Mouse (Mus musculus) limb, embryonic 11.5 days (tissue): Measurements from ENCODE around the gene St3gal6. TPM values are rescaled to one million over a fixed set of nuclear protein-coding genes. Genes with fewer than 3 reads are reported as not detected.
A peak's percentile ranks its signal among the peaks of the same experiment; 100 is the strongest.

Source experiments
- ATAC-seq: fragments of 200-750 bp; cut with Nextera tagmentation; 2 replicates; pipeline ENCODE4 v1.8.0; 2017; ENCODE audit warnings: low read depth; ENCODE audit not compliant: insufficient number of reproducible peaks, low FRiP score, low TSS enrichment
- DNase-seq: peaks from one replicate; pipeline ENCODE4 v3.0.0-alpha.2; 2015; ENCODE audit warnings: low spot score
- H3K27ac ChIP-seq: fragments of 300-500 bp; sonication (generic); replicated peaks from 2 replicates; pipeline ENCODE4 v1.5.1; 2014; ENCODE audit warnings: low read depth, mild to moderate bottlenecking, low read length
- H3K27me3 ChIP-seq: fragments of 300-500 bp; sonication (generic); 2 replicates; pipeline ENCODE4 v1.6.1; 2014; ENCODE audit warnings: mild to moderate bottlenecking, low read length, mixed read lengths; ENCODE audit not compliant: control insufficient read depth, insufficient read depth
- H3K36me3 ChIP-seq: fragments of 300-500 bp; sonication (generic); 2 replicates; pipeline ENCODE4 v1.6.1; 2014; ENCODE audit warnings: mild to moderate bottlenecking, low read length, moderate library complexity, mixed read lengths; ENCODE audit not compliant: control insufficient read depth, insufficient read depth
- H3K4me1 ChIP-seq: fragments of 300-500 bp; sonication (generic); 2 replicates; pipeline ENCODE4 v1.6.1; 2014; ENCODE audit warnings: low read length, mixed read lengths; ENCODE audit not compliant: control insufficient read depth, insufficient read depth
- H3K4me2 ChIP-seq: fragments of 300-500 bp; sonication (generic); 2 replicates; pipeline ENCODE4 v1.6.1; 2014; ENCODE audit warnings: low read depth, mild to moderate bottlenecking, moderate library complexity; ENCODE audit not compliant: severe bottlenecking
- H3K4me3 ChIP-seq: fragments of 300-500 bp; sonication (generic); 2 replicates; pipeline ENCODE4 v1.5.1; 2014; ENCODE audit warnings: low read depth, low read length
- H3K9ac ChIP-seq: fragments of 300-500 bp; sonication (generic); 2 replicates; pipeline ENCODE4 v1.6.1; 2014; ENCODE audit warnings: mild to moderate bottlenecking, low read length
- H3K9me3 ChIP-seq: fragments of 300-500 bp; sonication (generic); 2 replicates; pipeline ENCODE4 v1.6.1; 2016; ENCODE audit warnings: low read length; ENCODE audit not compliant: control insufficient read depth
- WGBS: fragments of 180-500 bp; shearing (Covaris S2); extraction: QIAGEN DNeasy Blood & Tissue Kit; methylation state at CpG from one replicate; pipeline ENCODE4 v1.1.7; 2014; 5-methylcytosine and 5-hydroxymethylcytosine counted together
- polyA plus RNA-seq: library from polyadenylated mRNA; unstranded; fragments of >200 nt; fragmentation: Nextera tagmentation; extraction: Ambion mirVana; gene quantifications from 2 replicates; pipeline ENCODE4 v1.2.1, GENCODE M21; 2014

Gene St3gal6
- polyA plus RNA-seq, 1 experiment from 2014 or later: 14.0 TPM

- no peaks in the 10 kb centered on the region for H3K36me3 ChIP-seq
- peaks cover 6% of the 10 kb centered on the region; the same call in 1 of the 2 replicates for H3K4me1 ChIP-seq
- no peak overlapping the region for H3K9ac ChIP-seq
- WGBS: 33% methylated on average over 6 of the region's 6 CpGs
- ATAC-seq (peak; percentile 46; the same call in 1 of the 2 replicates), DNase-seq (no peak)
- H3K27ac ChIP-seq: 0 out of 2 replicates have a peak overlapping the region, but pooled peaks have one; percentile 36
- H3K27me3 ChIP-seq: no peaks in the 10 kb centered on the region
- H3K9me3 ChIP-seq: no peaks in the 10 kb centered on the region
- no peak overlapping the region for H3K4me3 ChIP-seq
- no peak overlapping the region for H3K4me2 ChIP-seq
These were observed 22.2 kb downstream of the St3gal6 start for GRCm38 (mm10) chr16:58501760-58502301.

- ATAC-seq (no peak), DNase-seq (no peak)
- H3K27ac ChIP-seq: no peak overlapping the region
- 0 out of 2 replicates have a peak, but pooled peaks cover 5% of the 10 kb centered on the region for H3K4me1 ChIP-seq
- no peak overlapping the region for H3K4me3 ChIP-seq
- no peaks in the 10 kb centered on the region for H3K9me3 ChIP-seq
- WGBS: 83% methylated on average over 5 of the region's 5 CpGs
- H3K4me2 ChIP-seq: no peak overlapping the region
- H3K36me3 ChIP-seq: no peaks in the 10 kb centered on the region
- H3K9ac ChIP-seq: no peak overlapping the region
- H3K27me3 ChIP-seq: no peaks in the 10 kb centered on the region
These were observed 24.4 kb downstream of the St3gal6 start for GRCm38 (mm10) chr16:58499650-58500049.

DNA sequence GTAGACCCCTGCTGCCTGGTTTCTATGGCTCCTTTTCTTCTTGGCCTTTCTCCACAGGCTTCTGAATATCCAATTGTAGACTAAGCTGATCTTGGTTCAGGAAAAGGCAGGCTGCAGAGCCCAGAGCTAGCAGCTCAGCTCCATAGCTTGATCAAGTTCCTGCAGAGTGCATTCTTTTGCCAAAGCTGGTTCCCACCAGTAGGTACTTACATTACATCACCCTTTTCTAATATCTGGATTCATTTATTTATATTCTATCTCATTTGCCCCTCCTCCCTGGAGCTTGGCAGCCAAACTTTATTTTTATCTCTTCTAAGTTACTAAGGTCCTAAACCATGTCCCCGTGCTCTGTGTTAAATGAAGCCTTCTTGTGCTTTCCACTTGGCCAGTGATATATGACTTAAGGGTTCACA, 24.9 kb downstream of the St3gal6 start:
- Histone ChIP-seq H3K9ac (no peak overlapping the region), H3K4me3 (no peak overlapping the region), H3K36me3 (no peaks in the 10 kb centered on the region), H3K4me2 (no peak overlapping the region), H3K4me1 (0 out of 2 replicates have a peak, but pooled peaks cover 5% of the 10 kb centered on the region), H3K27ac (no peak overlapping the region), H3K27me3 (no peaks in the 10 kb centered on the region), H3K9me3 (no peaks in the 10 kb centered on the region)
- WGBS: 47% methylated on average over 1 of the region's 1 CpGs
- DNase-seq (no peak), ATAC-seq (no peak)

DNA sequence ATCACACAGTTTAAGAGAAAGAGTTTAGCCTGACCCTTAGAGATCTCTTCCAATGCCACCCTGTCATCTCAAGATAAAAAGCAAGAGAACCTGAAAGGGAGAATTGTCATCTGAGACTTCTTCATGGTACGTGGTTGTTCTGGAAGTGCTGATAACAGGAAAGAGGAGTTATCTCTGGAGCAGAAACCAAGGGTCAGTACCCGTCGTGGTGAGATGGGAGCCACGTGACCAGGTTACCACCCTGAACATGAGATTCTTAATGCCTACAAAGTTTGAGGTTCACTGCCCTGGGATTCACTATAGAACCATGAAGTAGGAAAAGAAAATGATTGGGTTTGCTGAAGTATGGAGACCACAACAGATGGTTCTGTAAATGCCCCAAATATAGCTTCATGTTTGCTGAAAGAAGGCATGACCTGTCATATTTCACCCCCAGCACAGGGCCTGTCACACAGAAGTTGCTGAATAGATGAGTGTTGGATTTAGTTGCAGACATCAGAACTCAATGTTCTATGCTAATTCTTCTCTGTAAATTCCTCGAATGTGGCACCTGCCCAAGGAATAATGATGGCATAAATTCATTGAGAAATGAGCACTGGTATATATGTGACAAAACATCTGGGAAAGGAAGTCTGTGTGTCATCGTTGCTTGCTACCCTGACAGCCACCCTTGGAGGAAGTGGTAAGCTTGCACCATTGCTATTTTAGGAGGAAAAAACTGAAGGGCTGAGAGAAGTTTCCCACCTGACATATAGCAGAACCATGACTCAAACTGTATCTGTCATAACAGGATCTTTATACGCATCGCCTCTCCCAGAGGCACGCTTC, 25.9 kb downstream of the St3gal6 start:
- no peaks in the 10 kb centered on the region for H3K27me3 ChIP-seq
- H3K27ac ChIP-seq: no peak overlapping the region
- 82% methylated on average over 9 of the region's 9 CpGs for WGBS
- no peaks in the 10 kb centered on the region for H3K36me3 ChIP-seq
- H3K4me3 ChIP-seq: no peak overlapping the region
- DNase-seq (no peak), ATAC-seq (no peak)
- no peak overlapping the region for H3K4me2 ChIP-seq
- H3K9ac ChIP-seq: no peak overlapping the region
- H3K9me3 ChIP-seq: no peaks in the 10 kb centered on the region
- H3K4me1 ChIP-seq: 0 out of 2 replicates have a peak, but pooled peaks cover 5% of the 10 kb centered on the region

- Histone ChIP-seq H3K27ac (no peak overlapping the region), H3K9ac (no peak overlapping the region), H3K4me1 (0 out of 2 replicates have a peak, but pooled peaks cover 2% of the 10 kb centered on the region)
These were observed 27.3 kb downstream of the St3gal6 start for GRCm38 (mm10) chr16:58496791-58497190.

DNA sequence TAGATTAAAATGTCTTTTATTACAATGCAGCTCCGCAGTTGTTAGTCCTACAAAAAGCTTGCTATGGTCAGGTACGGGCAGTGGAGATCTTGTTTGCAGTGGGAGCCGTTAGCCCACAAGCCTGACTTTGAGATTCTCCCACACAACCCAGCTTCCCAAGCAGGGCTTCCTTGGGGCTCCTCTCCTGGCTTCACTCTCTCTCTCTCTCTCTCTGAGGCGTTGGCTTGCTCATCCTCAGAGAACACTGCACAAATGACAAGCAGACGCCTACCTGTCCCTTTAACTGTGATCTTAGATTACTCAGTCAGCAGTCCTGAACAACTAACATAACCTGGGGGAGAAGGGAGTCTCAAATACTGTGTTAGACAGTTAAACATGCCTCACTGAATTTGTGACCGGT, 36.2 kb downstream of the St3gal6 start:
- no peak for ATAC-seq
- 88% methylated on average over 6 of the region's 6 CpGs for WGBS
- no peak overlapping the region for H3K4me2 ChIP-seq

More at GRCm38 (mm10) chr16:58496791-58497190, 27.3 kb downstream of the St3gal6 start:
- Histone ChIP-seq H3K9me3 (no peaks in the 10 kb centered on the region), H3K4me3 (no peak overlapping the region), H3K27me3 (no peaks in the 10 kb centered on the region), H3K36me3 (no peaks in the 10 kb centered on the region), H3K4me2 (no peak overlapping the region)
- DNase-seq: no peak
- no peak for ATAC-seq

DNA sequence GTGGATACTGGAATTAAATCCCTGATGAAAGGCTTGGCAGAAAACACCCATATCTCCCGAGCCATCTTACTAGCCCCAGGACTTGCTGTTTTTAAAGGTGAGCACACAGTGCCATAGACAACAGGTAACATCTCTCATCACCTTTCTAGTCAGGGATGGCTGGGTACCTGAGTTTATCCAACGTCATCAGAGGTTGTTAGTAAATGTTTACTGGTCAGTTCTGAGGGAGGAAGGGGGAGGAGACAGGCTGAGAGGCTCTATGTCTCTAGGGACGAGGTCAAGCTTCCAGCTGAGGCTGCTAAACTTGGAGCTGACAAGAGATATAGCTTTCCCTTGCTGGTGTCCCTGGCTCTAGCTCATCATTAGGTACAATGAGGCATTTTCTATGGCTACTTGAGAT, 41.7 kb downstream of the St3gal6 start:
- H3K4me1 ChIP-seq: no peaks in the 10 kb centered on the region
- WGBS: 68% methylated on average over 3 of the region's 3 CpGs

More for the DNA sequence above, 36.2 kb downstream of the St3gal6 start:
- 0 out of 2 replicates have a peak, but pooled peaks cover 2% of the 10 kb centered on the region for H3K36me3 ChIP-seq
- no peaks in the 10 kb centered on the region for H3K27me3 ChIP-seq
- no peak overlapping the region for H3K4me3 ChIP-seq
- H3K27ac ChIP-seq: no peak overlapping the region
- no peak overlapping the region for H3K9ac ChIP-seq
- no peaks in the 10 kb centered on the region for H3K9me3 ChIP-seq
- no peak for DNase-seq
- H3K4me1 ChIP-seq: no peaks in the 10 kb centered on the region

GRCm38 (mm10) chr16:58481906-58482270, 42.2 kb downstream of the St3gal6 start:
- DNase-seq: no peak
- Histone ChIP-seq H3K27me3 (no peaks in the 10 kb centered on the region), H3K9ac (no peak overlapping the region), H3K27ac (no peak overlapping the region), H3K36me3 (peaks cover 3% of the 10 kb centered on the region; the same call in 1 of the 2 replicates), H3K4me3 (no peak overlapping the region), H3K4me1 (no peaks in the 10 kb centered on the region), H3K4me2 (no peak overlapping the region), H3K9me3 (no peaks in the 10 kb centered on the region)
- no peak for ATAC-seq
- WGBS: 90% methylated on average over 5 of the region's 5 CpGs

More for the DNA sequence above, 41.7 kb downstream of the St3gal6 start:
- Histone ChIP-seq H3K4me3 (no peak overlapping the region), H3K27ac (no peak overlapping the region), H3K36me3 (peaks cover 3% of the 10 kb centered on the region; the same call in 1 of the 2 replicates), H3K27me3 (no peaks in the 10 kb centered on the region), H3K4me2 (no peak overlapping the region), H3K9ac (no peak overlapping the region), H3K9me3 (no peaks in the 10 kb centered on the region)
- ATAC-seq (no peak), DNase-seq (no peak)
